Mouse (Mus musculus) bone marrow macrophage, adult 2 months (primary cell): Measurements from ENCODE around the gene Vwa3a. TPM values are rescaled to one million over a fixed set of nuclear protein-coding genes. Genes with fewer than 3 reads are reported as not detected.
A peak's percentile ranks its signal among the peaks of the same experiment; 100 is the strongest.

Experiments used
- H3K27ac ChIP-seq: 2 replicates; pipeline ENCODE4 v1.5.1; 2012; ENCODE audit warnings: low read depth, low read length; ENCODE audit not compliant: insufficient read depth
- H3K4me1 ChIP-seq: 2 replicates; pipeline ENCODE4 v1.6.1; 2012; ENCODE audit warnings: low read length; ENCODE audit not compliant: control insufficient read depth, insufficient read depth
- H3K4me3 ChIP-seq: 2 replicates; pipeline ENCODE4 v1.5.1; 2012; ENCODE audit warnings: mild to moderate bottlenecking, low read length, moderate library complexity; ENCODE audit not compliant: insufficient read depth
- CTCF ChIP-seq: IDR thresholded peaks from 2 replicates; pipeline ENCODE4 v1.5.1; 2012; ENCODE audit warnings: low read depth, mild to moderate bottlenecking, low read length, moderate library complexity
- POLR2A ChIP-seq: IDR thresholded peaks from 2 replicates; pipeline ENCODE4 v1.6.1; 2012; ENCODE audit warnings: mild to moderate bottlenecking, low read depth, low read length, borderline replicate concordance
- polyA plus RNA-seq: library from polyadenylated mRNA; stranded (reverse); fragments of >200 nt; gene quantifications from 2 replicates; pipeline ENCODE4 v1.2.4, GENCODE M21; 2012; ENCODE audit not compliant: missing spikeins, insufficient read depth, insufficient read length

The Vwa3a gene
- polyA plus RNA-seq, 1 experiment = not detected

DNA sequence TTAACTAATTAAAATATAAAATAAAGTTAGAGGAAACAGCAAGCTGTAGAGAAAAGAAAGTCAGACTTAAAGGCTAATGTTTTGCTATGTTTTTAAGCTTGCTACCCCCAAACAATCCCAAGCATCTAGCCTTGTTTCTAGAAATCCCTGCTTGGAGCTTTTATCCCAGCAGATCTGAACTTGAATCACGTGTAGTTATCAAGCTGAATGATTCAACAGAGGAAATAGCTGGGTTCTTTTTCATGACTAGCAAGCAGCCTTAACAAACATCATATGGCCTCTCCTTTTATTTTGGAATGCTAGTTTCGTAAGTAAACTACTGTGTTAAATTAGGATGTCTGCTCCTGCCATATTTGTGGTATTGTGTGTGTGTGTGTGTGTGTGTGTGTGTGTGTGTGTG lies 21.9 kb upstream of the Vwa3a start:
- TF ChIP-seq CTCF (no peak), POLR2A (no peak)
- H3K27ac ChIP-seq = no peak overlapping the region
- H3K4me1 ChIP-seq = no peaks in the 10 kb centered on the region
- no peak overlapping the region for H3K4me3 ChIP-seq

DNA sequence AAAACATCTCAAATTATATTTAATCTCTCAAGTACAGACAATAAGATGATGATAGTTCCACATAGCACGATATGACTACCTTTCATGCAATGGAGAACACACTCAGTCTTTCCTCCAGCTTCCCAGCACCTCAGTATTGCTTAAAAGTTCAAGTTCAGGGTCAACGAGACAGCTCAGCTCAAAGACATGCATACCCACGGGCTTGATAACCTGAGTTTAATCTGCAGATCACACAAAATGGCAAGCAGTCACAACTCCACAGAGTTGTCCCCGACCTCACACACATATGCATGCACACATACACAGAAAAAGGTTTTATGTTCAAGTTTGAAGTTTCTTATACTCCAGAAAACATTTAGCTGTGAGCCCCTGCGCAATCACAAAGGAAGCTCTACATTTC lies 18.1 kb upstream of the Vwa3a start:
- no peak overlapping the region for H3K4me3 ChIP-seq
- no peak for TF ChIP-seq POLR2A
- no peak for TF ChIP-seq CTCF
- no peaks in the 10 kb centered on the region for H3K4me1 ChIP-seq
- H3K27ac ChIP-seq = no peak overlapping the region

DNA sequence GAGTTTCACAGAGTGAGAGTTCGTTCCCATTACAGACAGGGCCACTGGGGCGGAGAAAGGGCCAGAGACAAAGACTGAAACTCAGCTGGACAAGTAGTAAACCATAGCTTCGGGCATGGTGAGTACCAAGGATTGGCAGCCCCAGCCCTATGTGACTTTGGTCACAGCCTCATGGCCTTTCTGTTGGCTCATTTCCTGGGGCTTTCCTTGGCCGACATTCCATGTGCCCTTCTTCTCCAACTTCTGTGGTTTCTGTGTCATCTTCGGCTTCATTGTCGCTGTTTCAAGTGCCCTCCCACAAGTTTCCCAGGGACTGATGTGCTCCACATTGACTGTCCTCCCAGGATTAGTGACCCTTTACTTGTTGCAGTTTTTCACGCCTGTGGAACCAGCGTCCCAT lies 17.7 kb upstream of the Vwa3a start:
- no peaks in the 10 kb centered on the region for H3K4me1 ChIP-seq
- H3K4me3 ChIP-seq = no peak overlapping the region
- H3K27ac ChIP-seq = no peak overlapping the region
- TF ChIP-seq CTCF = no peak
- TF ChIP-seq POLR2A = no peak

DNA sequence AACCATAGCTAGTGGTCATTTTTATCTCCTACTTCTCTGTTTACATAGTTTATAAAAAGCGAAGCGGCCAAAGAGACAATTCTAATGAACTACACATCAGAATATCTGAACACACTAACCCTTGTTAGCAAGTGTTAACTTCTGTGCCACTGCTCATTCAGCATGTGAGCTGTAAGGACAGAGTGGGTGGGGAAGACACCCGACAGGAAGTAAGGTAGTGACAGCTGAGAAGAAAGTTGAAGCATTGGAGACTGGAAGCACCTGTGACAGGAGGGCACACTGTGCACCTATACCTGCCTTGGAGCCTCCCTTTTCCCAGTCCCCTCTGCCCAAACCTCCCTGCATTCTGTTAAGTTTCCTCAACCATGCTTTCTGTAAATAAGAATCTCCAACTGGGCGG lies 17.1 kb upstream of the Vwa3a start:
- Histone ChIP-seq H3K4me3 (no peak overlapping the region), H3K4me1 (no peaks in the 10 kb centered on the region), H3K27ac (no peak overlapping the region)
- no peak for TF ChIP-seq CTCF
- TF ChIP-seq POLR2A = no peak

DNA sequence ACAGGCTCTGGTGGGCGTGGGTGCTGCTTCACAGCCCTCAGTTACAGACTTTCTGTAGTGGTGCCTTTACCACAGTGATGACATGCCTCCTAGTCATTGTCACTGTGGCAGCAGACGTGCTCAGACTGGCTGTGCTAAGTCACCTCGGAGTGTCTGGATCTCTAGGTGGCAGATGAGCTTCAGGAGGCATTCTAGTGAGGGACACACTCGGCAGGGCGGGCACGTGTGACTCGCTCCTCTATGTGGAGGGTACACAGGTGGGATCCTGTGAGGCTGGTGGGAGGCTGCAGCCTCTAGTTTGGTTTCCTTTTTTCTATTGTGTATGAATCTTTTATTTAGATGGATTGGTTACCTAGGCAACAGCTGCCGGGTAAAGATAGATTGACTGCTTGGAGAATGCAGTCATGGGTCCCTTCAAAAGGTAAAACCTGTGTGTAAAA lies 16.3 kb upstream of the Vwa3a start:
- no peak overlapping the region for H3K27ac ChIP-seq
- no peak for TF ChIP-seq POLR2A
- no peak for TF ChIP-seq CTCF
- H3K4me3 ChIP-seq = no peak overlapping the region
- no peaks in the 10 kb centered on the region for H3K4me1 ChIP-seq

DNA sequence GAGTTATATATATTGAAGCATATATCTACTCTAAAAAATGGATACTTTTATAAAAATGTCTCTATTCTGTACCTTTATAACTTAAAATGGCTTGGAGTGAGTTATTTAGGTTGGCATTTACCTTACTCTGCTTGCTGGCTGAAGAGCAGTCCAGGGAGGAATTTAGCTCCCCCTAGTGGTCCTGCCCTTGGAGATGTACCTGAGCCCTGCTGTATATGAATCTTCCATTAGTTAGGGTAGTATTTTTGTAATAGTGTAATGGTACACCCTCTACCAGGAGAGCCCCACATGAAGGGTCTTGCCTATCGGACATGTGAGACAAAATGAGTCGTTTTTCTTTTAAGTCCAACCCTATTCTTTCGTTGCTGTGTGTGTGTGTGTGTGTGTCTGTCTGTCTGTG lies 11.5 kb upstream of the Vwa3a start:
- peak; percentile 68 for TF ChIP-seq CTCF
- no peak for TF ChIP-seq POLR2A
- H3K4me1 ChIP-seq = 0 out of 2 replicates have a peak, but pooled peaks cover 2% of the 10 kb centered on the region
- no peak overlapping the region for H3K27ac ChIP-seq
- H3K4me3 ChIP-seq = no peak overlapping the region

DNA sequence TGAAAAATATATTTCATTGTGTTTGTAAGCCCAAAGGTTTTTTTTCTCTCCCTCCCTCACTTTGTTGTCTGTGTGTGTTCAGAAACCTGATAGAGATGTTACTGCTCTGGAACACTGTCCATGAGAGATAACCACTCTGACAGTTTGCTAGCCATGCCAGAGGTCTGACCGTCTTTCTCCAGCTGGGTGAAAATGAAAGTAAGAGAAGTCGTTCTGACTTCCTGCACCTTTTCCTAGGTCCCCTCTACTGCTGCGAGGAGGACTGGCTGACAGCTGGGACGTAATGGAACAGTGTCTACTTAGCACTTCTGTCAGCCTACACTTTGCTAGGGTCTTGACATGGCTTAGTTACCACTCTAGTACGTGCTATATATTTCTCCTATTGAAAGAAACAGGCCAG lies 9.5 kb upstream of the Vwa3a start:
- Histone ChIP-seq H3K27ac (no peak overlapping the region), H3K4me1 (0 out of 2 replicates have a peak, but pooled peaks cover 2% of the 10 kb centered on the region), H3K4me3 (peak overlapping the region; percentile 43)
- TF ChIP-seq POLR2A (no peak), CTCF (no peak)

DNA sequence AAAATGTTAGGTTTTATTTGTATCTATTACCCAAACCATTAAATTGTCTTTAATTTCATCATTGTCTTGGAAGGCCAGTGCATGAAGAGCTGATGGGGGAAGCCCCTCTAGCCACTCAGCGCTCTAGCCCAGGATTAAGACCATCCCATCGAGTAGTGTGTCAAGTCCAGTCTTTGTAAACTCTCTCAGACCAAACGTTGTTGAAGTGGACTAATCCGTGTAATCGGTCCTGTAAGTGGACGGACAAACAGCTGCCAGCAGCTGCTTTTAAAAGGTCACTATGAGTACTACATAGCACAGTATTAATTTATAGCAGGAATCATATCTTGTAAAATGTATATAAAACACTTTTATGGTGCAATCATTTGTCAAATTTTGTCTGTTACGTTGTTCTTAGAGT lies 6.2 kb upstream of the Vwa3a start:
- TF ChIP-seq POLR2A (no peak), CTCF (no peak)
- Histone ChIP-seq H3K4me3 (no peak overlapping the region), H3K4me1 (0 out of 2 replicates have a peak, but pooled peaks cover 2% of the 10 kb centered on the region), H3K27ac (no peak overlapping the region)

DNA sequence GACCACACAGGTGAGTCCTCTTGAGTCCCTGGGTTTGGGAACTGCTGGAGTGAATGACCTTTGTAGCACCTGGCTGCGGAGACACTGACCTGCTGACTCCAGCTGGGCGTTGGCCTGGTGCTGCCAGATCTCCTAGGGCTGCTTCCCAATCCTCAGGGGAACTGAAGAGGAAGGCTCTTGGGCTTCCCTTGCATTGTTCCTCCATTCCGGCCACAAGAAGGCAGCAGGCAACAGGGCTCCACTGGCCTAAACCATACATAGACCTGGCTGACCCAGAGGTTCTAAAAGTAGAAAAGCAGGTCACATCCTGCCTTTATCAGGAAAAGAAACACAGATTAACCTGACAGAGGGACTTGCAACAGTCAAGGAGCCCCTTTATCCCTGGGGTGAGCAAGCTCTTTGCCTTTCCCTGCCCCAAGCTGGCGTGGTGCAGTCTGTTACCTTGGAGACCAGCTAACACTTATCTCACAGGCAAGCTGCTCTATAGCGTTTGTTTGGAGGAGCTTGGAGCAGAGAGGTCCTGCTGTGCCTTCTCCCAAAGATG lies 512 bp downstream of the Vwa3a start:
- no peak overlapping the region for H3K27ac ChIP-seq
- H3K4me1 ChIP-seq = no peaks in the 10 kb centered on the region
- no peak overlapping the region for H3K4me3 ChIP-seq
- TF ChIP-seq CTCF (no peak), POLR2A (no peak)

DNA sequence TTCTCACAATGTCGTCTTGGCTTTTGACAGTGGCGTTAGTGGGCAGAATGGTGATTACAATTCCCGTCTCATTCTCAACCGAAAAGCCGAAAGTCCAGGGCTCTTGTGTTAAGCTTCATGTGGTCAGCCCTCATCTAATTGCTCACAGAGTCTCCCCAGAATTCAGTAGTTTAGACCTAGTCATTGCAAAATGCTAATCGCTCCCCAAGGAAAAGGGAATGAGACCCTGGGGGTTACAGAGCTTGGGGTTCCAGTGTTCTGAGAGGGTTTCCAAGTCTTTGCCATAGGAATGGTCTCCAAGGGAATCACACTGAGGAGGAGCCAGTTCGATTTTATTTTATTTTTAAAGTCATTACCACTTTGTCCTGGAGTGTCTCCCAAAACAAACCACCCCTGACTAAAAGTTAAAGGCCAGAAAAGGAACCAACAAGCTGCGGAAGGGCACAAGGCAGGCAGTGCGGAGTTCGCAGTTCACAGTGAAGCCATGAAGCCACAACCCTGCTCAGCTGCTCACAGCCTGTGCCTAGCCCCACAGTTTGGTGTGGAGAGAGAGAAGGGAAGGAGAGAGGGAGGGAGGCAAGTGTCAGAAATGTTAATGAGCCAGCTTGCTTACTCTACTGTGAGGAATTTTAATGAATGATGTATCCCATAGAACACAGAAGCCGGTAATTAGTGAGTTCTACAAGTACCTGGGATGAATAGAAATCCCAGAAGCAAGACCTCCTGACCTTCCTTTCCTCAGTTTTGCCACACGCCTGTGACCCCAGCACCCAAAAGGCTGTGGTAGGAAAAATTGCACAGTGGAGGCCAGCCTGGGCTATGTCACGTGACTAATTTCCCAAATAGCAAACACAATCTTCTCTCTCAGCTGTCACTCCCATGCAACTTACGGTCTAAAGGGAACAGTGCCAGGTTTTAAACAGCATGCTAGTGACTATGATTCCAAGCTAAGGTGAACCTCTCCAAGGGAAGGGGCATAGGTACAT lies 4.5 kb downstream of the Vwa3a start:
- H3K4me3 ChIP-seq = no peak overlapping the region
- no peak overlapping the region for H3K27ac ChIP-seq
- H3K4me1 ChIP-seq = no peaks in the 10 kb centered on the region
- TF ChIP-seq CTCF (no peak), POLR2A (no peak)

DNA sequence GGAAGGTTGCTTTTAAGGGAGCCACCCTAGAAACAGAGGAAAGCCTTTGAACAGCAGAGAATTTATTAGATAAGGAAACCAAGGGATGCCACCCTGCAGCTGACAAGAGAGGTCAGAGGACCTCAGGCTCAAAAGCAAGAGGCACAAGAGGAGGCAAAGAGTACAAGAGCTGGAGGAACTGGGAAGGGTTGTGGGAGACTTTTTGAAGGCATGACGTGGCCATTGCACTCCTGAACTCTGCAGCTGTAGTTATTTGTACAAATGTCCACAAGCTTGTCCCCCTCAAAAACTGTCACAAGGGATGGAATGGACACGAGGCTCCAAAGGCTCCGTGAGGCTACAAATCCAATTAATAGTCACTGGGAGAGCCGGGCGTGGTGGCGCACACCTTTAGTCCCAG lies 5.5 kb downstream of the Vwa3a start:
- TF ChIP-seq POLR2A (no peak), CTCF (no peak)
- Histone ChIP-seq H3K4me1 (no peaks in the 10 kb centered on the region), H3K4me3 (no peak overlapping the region), H3K27ac (no peak overlapping the region)
